Mouse (Mus musculus): Measurements from ENCODE around the gene Pank4. TPM values are rescaled to one million over a fixed set of nuclear protein-coding genes. Genes with fewer than 3 reads are reported as not detected.
A peak's percentile ranks its signal among the peaks of the same experiment; 100 is the strongest.

Gene Pank4
- total RNA-seq, 1 experiment = 29.3 TPM

- peaks cover 97% of the 10 kb centered on the region for H3K36me3 ChIP-seq (ENCODE audit: control insufficient read depth, insufficient read depth, low read length, poor library complexity, severe bottlenecking)
- no peak overlapping the region for H3K9ac ChIP-seq (ENCODE audit: insufficient read depth, low read depth, low read length, poor library complexity, severe bottlenecking)
- no peaks in the 10 kb centered on the region; a peak in 1 of 4 replicates for H3K4me1 ChIP-seq (ENCODE audit: control insufficient read depth in 2 of 2, insufficient read depth in 2 of 2, low read length in 2 of 2, poor library complexity in 1 of 2)
- H3K4me3 ChIP-seq (ENCODE audit: insufficient read depth in 1 of 2, low read depth in 1 of 2, low read length in 2 of 2, poor library complexity in 1 of 2, severe bottlenecking in 1 of 2) = no peak overlapping the region
- DNase-seq (ENCODE audit: low read depth, low spot score) = no peak
- TF ChIP-seq ZC3H11A (IDR thresholded peaks at IDR 0.05; ENCODE audit: borderline replicate concordance, low read depth, low read length) (no peak), CHD2 (IDR thresholded peaks at IDR 0.05; ENCODE audit: low read depth, low read length) (no peak), MAFK (IDR thresholded peaks at IDR 0.05; ENCODE audit: insufficient read depth, low read depth, low read length) (no peak), ZNF384 (IDR thresholded peaks at IDR 0.05; ENCODE audit: low read depth, low read length) (no peak), HCFC1 (IDR thresholded peaks at IDR 0.05; ENCODE audit: borderline replicate concordance, insufficient read depth, low read length) (no peak)
- in situ Hi-C loops (cut with MboI; ENCODE audit: low sequenced_read_pairs in 2 of 2, unreplicated experiment in 2 of 2) = no loop called here
- 0 out of 2 replicates have a peak, but pooled peaks cover 2% of the 10 kb centered on the region for H3K9me3 ChIP-seq (ENCODE audit: control insufficient read depth, insufficient read depth, low read depth, low read length)
- no peak overlapping the region for H3K27ac ChIP-seq (ENCODE audit: insufficient read depth, low read depth, low read length, poor library complexity, severe bottlenecking)
Observed at GRCm38 (mm10) chr4:154974163-154974611, 10.3 kb downstream of the Pank4 start.

- no peak for DNase-seq (ENCODE audit: low read depth, low spot score)
- peaks cover 59% of the 10 kb centered on the region for H3K36me3 ChIP-seq (ENCODE audit: control insufficient read depth, insufficient read depth, low read length, poor library complexity, severe bottlenecking)
- peaks cover 0 to 7% of the 10 kb centered on the region in 2 experiments; a peak in 2 of 4 replicates for H3K4me1 ChIP-seq (ENCODE audit: control insufficient read depth in 2 of 2, insufficient read depth in 2 of 2, low read length in 2 of 2, poor library complexity in 1 of 2)
- no peaks in the 10 kb centered on the region for H3K9me3 ChIP-seq (ENCODE audit: control insufficient read depth, insufficient read depth, low read depth, low read length)
- H3K9ac ChIP-seq (ENCODE audit: insufficient read depth, low read depth, low read length, poor library complexity, severe bottlenecking) = no peak overlapping the region
- no peak for TF ChIP-seq MAFK (IDR thresholded peaks at IDR 0.05; ENCODE audit: insufficient read depth, low read depth, low read length)
- TF ChIP-seq ZNF384 (IDR thresholded peaks at IDR 0.05; ENCODE audit: low read depth, low read length) = no peak
- TF ChIP-seq HCFC1 (IDR thresholded peaks at IDR 0.05; ENCODE audit: borderline replicate concordance, insufficient read depth, low read length) = no peak
- no peak overlapping the region for H3K27ac ChIP-seq (ENCODE audit: insufficient read depth, low read depth, low read length, poor library complexity, severe bottlenecking)
- no peak overlapping the region for H3K4me3 ChIP-seq (ENCODE audit: insufficient read depth in 1 of 2, low read depth in 1 of 2, low read length in 2 of 2, poor library complexity in 1 of 2, severe bottlenecking in 1 of 2)
- in situ Hi-C loops (cut with MboI; ENCODE audit: low sequenced_read_pairs in 2 of 2, unreplicated experiment in 2 of 2) = no loop called here
Observed at GRCm38 (mm10) chr4:154980110-154980509, 16.2 kb downstream of the Pank4 start.

GRCm38 (mm10) chr4:154981076-154981475 is 17.2 kb downstream of the Pank4 start:
- peaks cover 0 to 17% of the 10 kb centered on the region in 2 experiments; a peak in 2 of 4 replicates for H3K4me1 ChIP-seq (ENCODE audit: control insufficient read depth in 2 of 2, insufficient read depth in 2 of 2, low read length in 2 of 2, poor library complexity in 1 of 2)
- no peak overlapping the region for H3K27ac ChIP-seq (ENCODE audit: insufficient read depth, low read depth, low read length, poor library complexity, severe bottlenecking)
- no peak for DNase-seq (ENCODE audit: low read depth, low spot score)
- TF ChIP-seq ZC3H11A (IDR thresholded peaks at IDR 0.05; ENCODE audit: borderline replicate concordance, low read depth, low read length) = no peak
- TF ChIP-seq ZNF384 (IDR thresholded peaks at IDR 0.05; ENCODE audit: low read depth, low read length) = no peak
- no peak for TF ChIP-seq MAFK (IDR thresholded peaks at IDR 0.05; ENCODE audit: insufficient read depth, low read depth, low read length)
- TF ChIP-seq CHD2 (IDR thresholded peaks at IDR 0.05; ENCODE audit: low read depth, low read length) = no peak
- no peak for TF ChIP-seq HCFC1 (IDR thresholded peaks at IDR 0.05; ENCODE audit: borderline replicate concordance, insufficient read depth, low read length)
- no peak overlapping the region for H3K4me3 ChIP-seq (ENCODE audit: insufficient read depth in 1 of 2, low read depth in 1 of 2, low read length in 2 of 2, poor library complexity in 1 of 2, severe bottlenecking in 1 of 2)
- H3K9me3 ChIP-seq (ENCODE audit: control insufficient read depth, insufficient read depth, low read depth, low read length) = no peaks in the 10 kb centered on the region
- H3K9ac ChIP-seq (ENCODE audit: insufficient read depth, low read depth, low read length, poor library complexity, severe bottlenecking) = no peak overlapping the region
- in situ Hi-C loops (cut with MboI; ENCODE audit: low sequenced_read_pairs in 2 of 2, unreplicated experiment in 2 of 2) = no loop called here
- peaks cover 51% of the 10 kb centered on the region for H3K36me3 ChIP-seq (ENCODE audit: control insufficient read depth, insufficient read depth, low read length, poor library complexity, severe bottlenecking)

GRCm38 (mm10) chr4:154981530-154981929 is 17.6 kb downstream of the Pank4 start:
- H3K4me3 ChIP-seq (ENCODE audit: insufficient read depth in 1 of 2, low read depth in 1 of 2, low read length in 2 of 2, poor library complexity in 1 of 2, severe bottlenecking in 1 of 2) = no peak overlapping the region
- TF ChIP-seq ZNF384 (IDR thresholded peaks at IDR 0.05; ENCODE audit: low read depth, low read length) (no peak), ZC3H11A (IDR thresholded peaks at IDR 0.05; ENCODE audit: borderline replicate concordance, low read depth, low read length) (no peak), MAFK (IDR thresholded peaks at IDR 0.05; ENCODE audit: insufficient read depth, low read depth, low read length) (0 out of 2 replicates have a peak, but pooled peaks have one; percentile 17)
- in situ Hi-C loops (cut with MboI; ENCODE audit: low sequenced_read_pairs in 2 of 2, unreplicated experiment in 2 of 2) = no loop called here
- H3K4me1 ChIP-seq (ENCODE audit: control insufficient read depth in 2 of 2, insufficient read depth in 2 of 2, low read length in 2 of 2, poor library complexity in 1 of 2) = peaks cover 0 to 17% of the 10 kb centered on the region in 2 experiments; a peak in 2 of 4 replicates
- H3K36me3 ChIP-seq (ENCODE audit: control insufficient read depth, insufficient read depth, low read length, poor library complexity, severe bottlenecking) = peaks cover 46% of the 10 kb centered on the region
- no peak overlapping the region for H3K9ac ChIP-seq (ENCODE audit: insufficient read depth, low read depth, low read length, poor library complexity, severe bottlenecking)
- no peaks in the 10 kb centered on the region for H3K9me3 ChIP-seq (ENCODE audit: control insufficient read depth, insufficient read depth, low read depth, low read length)
- no peak overlapping the region for H3K27ac ChIP-seq (ENCODE audit: insufficient read depth, low read depth, low read length, poor library complexity, severe bottlenecking)
- no peak for DNase-seq (ENCODE audit: low read depth, low spot score)
